Mouse (Mus musculus) embryonic facial prominence, embryonic 10.5 days (tissue): Measurements from ENCODE around the gene Mettl16. TPM values are rescaled to one million over a fixed set of nuclear protein-coding genes. Genes with fewer than 3 reads are reported as not detected.
A peak's percentile ranks its signal among the peaks of the same experiment; 100 is the strongest.

Source experiments
- DNase-seq: peaks from one replicate; pipeline ENCODE4 v3.0.0-alpha.2; 2017; ENCODE audit warnings: low spot score
- H3K27ac ChIP-seq: fragments of 300-500 bp; sonication (generic); replicated peaks from 2 replicates; pipeline ENCODE4 v1.5.1; 2016; ENCODE audit warnings: mild to moderate bottlenecking
- H3K27me3 ChIP-seq: fragments of 300-500 bp; sonication (generic); replicated peaks from 2 replicates; pipeline ENCODE4 v1.6.1; 2016; ENCODE audit warnings: low read depth, mild to moderate bottlenecking; ENCODE audit not compliant: poor library complexity, severe bottlenecking
- H3K36me3 ChIP-seq: fragments of 300-500 bp; sonication (generic); replicated peaks from 2 replicates; pipeline ENCODE4 v1.6.1; 2016; ENCODE audit warnings: mild to moderate bottlenecking, moderate library complexity
- H3K4me1 ChIP-seq: fragments of 300-500 bp; sonication (generic); 2 replicates; pipeline ENCODE4 v1.6.1; 2016
- H3K4me3 ChIP-seq: fragments of 300-500 bp; sonication (generic); 2 replicates; pipeline ENCODE4 v1.5.1; 2016; ENCODE audit warnings: mild to moderate bottlenecking, moderate library complexity
- H3K9me3 ChIP-seq: fragments of 300-500 bp; sonication (generic); 2 replicates; pipeline ENCODE4 v1.6.1; 2016; ENCODE audit warnings: mild to moderate bottlenecking
- WGBS: fragments of 180-500 bp; shearing (Covaris S2); methylation state at CpG from one replicate; pipeline ENCODE4 v1.1.7; 2016; 5-methylcytosine and 5-hydroxymethylcytosine counted together
- polyA plus RNA-seq: library from polyadenylated mRNA; unstranded; fragments of >200 nt; fragmentation: Nextera tagmentation; extraction: Ambion mirVana; gene quantifications from 2 replicates; pipeline ENCODE4 v1.2.1, GENCODE M21; 2016

The Mettl16 gene
- 73.0 and 73.7 TPM in 2 replicates for polyA plus RNA-seq

- Histone ChIP-seq H3K36me3 (peaks cover 29% of the 10 kb centered on the region), H3K4me3 (peak within 1 kb of the TSS; percentile 92), H3K4me1 (peaks cover 17% of the 10 kb centered on the region), H3K9me3 (no peaks in the 10 kb centered on the region), H3K27ac (peak within 1 kb of the TSS; percentile 96), H3K27me3 (no peaks in the 10 kb centered on the region)
- peak; percentile 95 for DNase-seq
- under 1% methylated on average over 43 of the region's 43 CpGs for WGBS
Observed at GRCm38 (mm10) chr11:74770595-74771207, at the start of gene Mettl16. TSS of gene Mettl16 (plus strand) at chr11:74770830.

GRCm38 (mm10) chr11:74721141-74721540 is 49.5 kb upstream of the Mettl16 start:
- no peak overlapping the region for H3K27ac ChIP-seq
- no peaks in the 10 kb centered on the region for H3K9me3 ChIP-seq
- DNase-seq = no peak
- 90% methylated on average over 2 of the region's 2 CpGs for WGBS
- 0 out of 2 replicates have a peak, but pooled peaks cover 4% of the 10 kb centered on the region for H3K36me3 ChIP-seq
- H3K27me3 ChIP-seq = no peaks in the 10 kb centered on the region
- peak overlapping the region; percentile 91; the same call in 1 of the 2 replicates for H3K4me3 ChIP-seq
- H3K4me1 ChIP-seq = peaks cover 30% of the 10 kb centered on the region

- 71% methylated on average over 3 of the region's 3 CpGs for WGBS
- Histone ChIP-seq H3K4me1 (peaks cover 30% of the 10 kb centered on the region), H3K36me3 (no peaks in the 10 kb centered on the region), H3K4me3 (peak overlapping the region; percentile 91), H3K9me3 (no peaks in the 10 kb centered on the region), H3K27ac (no peak overlapping the region), H3K27me3 (no peaks in the 10 kb centered on the region)
- DNase-seq = no peak
Observed at GRCm38 (mm10) chr11:74721971-74722370, 48.7 kb upstream of the Mettl16 start.

- H3K4me1 ChIP-seq = peaks cover 30% of the 10 kb centered on the region
- WGBS = 0% methylated on average over 69 of the region's 75 CpGs
- peak overlapping the region; percentile 100 for H3K27ac ChIP-seq
- peak; percentile 91 for DNase-seq
- peak overlapping the region; percentile 91 for H3K4me3 ChIP-seq
- H3K27me3 ChIP-seq = no peaks in the 10 kb centered on the region
- no peaks in the 10 kb centered on the region for H3K36me3 ChIP-seq
- no peaks in the 10 kb centered on the region for H3K9me3 ChIP-seq
Observed at GRCm38 (mm10) chr11:74723357-74724234, 47.0 kb upstream of the Mettl16 start.

DNA sequence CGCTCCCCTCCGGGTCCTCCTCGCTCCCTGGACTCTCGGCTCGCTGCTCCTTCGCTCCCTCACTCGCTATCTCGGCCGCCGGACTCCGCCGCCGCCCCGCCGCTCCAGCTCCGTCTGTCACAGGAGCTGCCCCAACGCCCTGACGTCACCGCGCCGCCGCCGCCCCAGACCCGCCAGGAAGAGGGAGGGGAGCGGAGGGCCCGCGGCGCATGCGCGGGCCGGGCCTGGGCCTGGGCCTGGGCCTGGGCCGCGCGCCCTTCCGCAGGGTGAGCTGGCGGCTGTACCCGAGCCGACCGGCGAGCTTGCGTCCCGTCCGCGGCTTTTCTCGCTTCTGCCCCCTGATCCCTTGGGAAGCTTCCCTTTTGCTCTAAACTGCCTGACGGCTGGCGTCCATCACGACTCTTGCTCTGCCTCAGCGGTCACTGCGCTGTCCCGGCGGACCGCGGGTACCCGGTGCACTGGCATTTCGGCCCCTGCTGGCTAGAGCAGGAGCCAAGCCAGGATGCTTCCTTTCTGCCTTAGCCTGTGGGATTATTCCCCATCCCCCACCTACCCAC is 46.3 kb upstream of the Mettl16 start, which contains the start of gene Pafah1b1:
TSS of gene Pafah1b1 (minus strand) at position 436 of the 557 bp plus-strand sequence.
- Histone ChIP-seq H3K27ac (peak within 1 kb of the TSS; percentile 100), H3K27me3 (no peaks in the 10 kb centered on the region), H3K9me3 (no peaks in the 10 kb centered on the region), H3K36me3 (no peaks in the 10 kb centered on the region), H3K4me1 (peaks cover 30% of the 10 kb centered on the region), H3K4me3 (peak within 1 kb of the TSS; percentile 91)
- WGBS = under 1% methylated on average over 56 of the region's 56 CpGs
- DNase-seq = peak; percentile 99

- no peak for DNase-seq
- WGBS = 72% methylated on average over 5 of the region's 5 CpGs
- Histone ChIP-seq H3K9me3 (no peaks in the 10 kb centered on the region), H3K4me1 (peaks cover 30% of the 10 kb centered on the region), H3K27me3 (no peaks in the 10 kb centered on the region), H3K36me3 (no peaks in the 10 kb centered on the region), H3K27ac (peak overlapping the region; percentile 100; the same call in 1 of the 2 replicates), H3K4me3 (peak overlapping the region; percentile 91)
Observed at GRCm38 (mm10) chr11:74725181-74725580, 45.4 kb upstream of the Mettl16 start.

GRCm38 (mm10) chr11:74734917-74735316 is 35.7 kb upstream of the Mettl16 start:
- Histone ChIP-seq H3K36me3 (no peaks in the 10 kb centered on the region), H3K4me1 (peaks cover 5% of the 10 kb centered on the region; the same call in 1 of the 2 replicates), H3K27ac (no peak overlapping the region), H3K4me3 (no peak overlapping the region), H3K27me3 (no peaks in the 10 kb centered on the region), H3K9me3 (no peaks in the 10 kb centered on the region)
- 15% methylated on average over 7 of the region's 7 CpGs for WGBS
- DNase-seq = no peak

DNA sequence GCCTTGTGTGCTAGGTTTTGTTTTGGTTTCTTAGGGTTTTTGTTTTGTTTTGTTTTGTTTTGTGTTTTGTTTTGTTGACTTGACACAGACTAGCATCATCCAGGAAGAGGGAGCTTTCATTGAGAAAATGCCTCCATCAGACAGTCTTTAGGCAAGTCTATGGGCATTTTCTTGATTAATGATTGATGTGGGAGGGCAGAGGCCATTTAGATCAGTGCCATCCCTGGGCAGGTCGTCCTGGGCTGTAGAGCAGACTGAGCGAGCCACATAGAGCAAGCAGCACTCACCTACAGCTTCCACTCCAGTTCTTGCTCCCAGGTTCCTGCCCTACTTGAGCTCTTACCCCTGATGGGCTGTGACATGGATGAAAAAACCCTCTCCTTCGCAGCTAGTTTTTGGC is 32.8 kb upstream of the Mettl16 start:
- 59% methylated on average over 3 of the region's 3 CpGs for WGBS

DNA sequence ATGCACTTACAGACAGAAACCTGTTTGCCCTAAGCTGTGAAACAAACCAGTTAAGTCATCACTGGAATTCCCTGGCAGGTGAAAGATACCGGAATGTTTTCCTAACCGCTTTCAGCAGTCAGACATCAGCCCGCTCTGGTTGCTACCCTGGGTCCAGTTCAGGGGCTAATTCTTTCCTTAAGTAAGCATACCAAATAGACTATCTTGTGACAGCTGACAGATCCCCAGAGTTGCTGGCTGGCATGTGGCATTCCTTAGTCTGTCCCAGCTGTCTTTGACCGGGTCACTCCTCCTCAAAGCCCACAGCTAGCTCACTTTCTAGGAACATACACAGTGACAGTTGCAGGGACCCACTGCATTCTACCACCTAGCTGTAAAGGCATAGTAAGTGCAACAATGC is 22.6 kb upstream of the Mettl16 start:
- H3K27ac ChIP-seq = no peak overlapping the region
- WGBS = 40% methylated on average over 4 of the region's 4 CpGs
- no peaks in the 10 kb centered on the region for H3K27me3 ChIP-seq
- no peaks in the 10 kb centered on the region for H3K9me3 ChIP-seq
- H3K36me3 ChIP-seq = no peaks in the 10 kb centered on the region
- no peak overlapping the region for H3K4me3 ChIP-seq
- peak; percentile 18 for DNase-seq
- H3K4me1 ChIP-seq = peaks cover 13% of the 10 kb centered on the region

More for the DNA sequence above, 32.8 kb upstream of the Mettl16 start:
- H3K27me3 ChIP-seq = no peaks in the 10 kb centered on the region
- peaks cover 5% of the 10 kb centered on the region; the same call in 1 of the 2 replicates for H3K4me1 ChIP-seq
- DNase-seq = no peak
- H3K36me3 ChIP-seq = no peaks in the 10 kb centered on the region
- no peak overlapping the region for H3K27ac ChIP-seq
- no peak overlapping the region for H3K4me3 ChIP-seq
- H3K9me3 ChIP-seq = no peaks in the 10 kb centered on the region

- DNase-seq = no peak
- peaks cover 13% of the 10 kb centered on the region for H3K4me1 ChIP-seq
- no peaks in the 10 kb centered on the region for H3K27me3 ChIP-seq
- no peaks in the 10 kb centered on the region for H3K9me3 ChIP-seq
- WGBS = 92% methylated on average over 13 of the region's 13 CpGs
- no peaks in the 10 kb centered on the region for H3K36me3 ChIP-seq
- no peak overlapping the region for H3K27ac ChIP-seq
- H3K4me3 ChIP-seq = no peak overlapping the region
Observed at GRCm38 (mm10) chr11:74749241-74749640, 21.4 kb upstream of the Mettl16 start.

DNA sequence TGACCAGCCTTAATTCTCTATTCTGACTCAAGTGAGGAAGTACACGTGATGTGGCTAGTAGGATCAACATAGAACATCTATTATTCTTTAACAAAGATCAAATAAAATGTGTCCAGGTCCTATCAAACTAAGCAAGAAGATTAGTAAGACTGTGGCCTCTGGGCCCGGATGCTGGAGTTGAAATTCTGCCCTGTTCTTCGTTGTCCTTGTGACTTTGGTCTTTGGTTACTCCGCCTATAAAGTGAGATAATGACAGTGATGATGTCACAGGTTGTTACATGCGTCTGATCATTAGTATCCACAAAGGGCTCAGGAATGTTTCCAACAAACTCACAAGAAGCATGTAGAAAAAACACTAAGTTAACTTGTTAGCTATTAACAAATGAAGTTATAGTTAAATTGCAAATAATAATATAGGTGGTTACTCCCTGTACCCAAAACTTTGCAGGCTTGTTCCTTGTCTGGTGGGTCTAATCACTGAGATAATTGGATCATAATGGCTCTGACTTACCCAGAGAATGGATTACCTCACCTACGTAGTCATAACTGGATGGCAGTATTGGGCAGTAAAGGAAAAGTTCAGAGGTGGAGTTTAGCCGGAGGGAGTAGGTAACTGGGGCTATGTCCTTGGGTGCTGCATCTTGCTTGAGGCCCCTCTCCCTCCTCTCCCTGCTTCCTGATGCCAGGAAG is 19.8 kb upstream of the Mettl16 start:
- WGBS = 84% methylated on average over 7 of the region's 7 CpGs
- no peaks in the 10 kb centered on the region for H3K27me3 ChIP-seq
- peak overlapping the region; percentile 54 for H3K27ac ChIP-seq
- no peak for DNase-seq
- no peaks in the 10 kb centered on the region for H3K9me3 ChIP-seq
- peaks cover 13% of the 10 kb centered on the region for H3K4me1 ChIP-seq
- no peaks in the 10 kb centered on the region for H3K36me3 ChIP-seq
- H3K4me3 ChIP-seq = no peak overlapping the region
